Mouse (Mus musculus): ENCODE measurements around the gene Yif1a. TPM values are rescaled to one million over a fixed set of nuclear protein-coding genes. Genes with fewer than 3 reads are reported as not detected.

Yif1a gene
- polyA plus RNA-seq, 1 experiment from 2014 or later: 82.0 TPM

DNA sequence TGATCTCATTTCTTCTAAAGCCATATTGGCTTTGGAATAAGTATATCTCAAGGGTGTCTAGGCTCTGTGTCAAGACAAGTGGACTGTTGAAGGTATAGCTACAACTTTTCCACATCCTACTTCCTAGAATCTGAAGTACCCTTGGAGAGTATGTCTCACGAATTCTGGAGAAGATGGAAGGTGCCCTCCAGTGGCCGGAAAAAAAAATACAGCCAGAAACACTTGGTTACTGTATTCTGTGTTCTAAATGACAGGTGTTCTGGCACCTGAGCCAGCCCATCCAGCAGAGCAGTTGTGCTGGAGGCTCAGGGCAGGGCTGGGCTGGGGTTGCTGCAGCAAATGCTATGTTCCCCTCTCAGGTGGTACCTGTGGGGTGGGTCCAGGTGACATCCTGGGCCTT is 51.3 kb downstream of the Yif1a start:
- H3K4me2 ChIP-seq: no peak overlapping the region
- H3K36me3 ChIP-seq: peaks cover 27% of the 10 kb centered on the region
- no peaks in the 10 kb centered on the region for H3K4me1 ChIP-seq (replicated peaks)
- no peak overlapping the region for H3K9ac ChIP-seq
- no peak overlapping the region for H3K4me3 ChIP-seq
- H3K27ac ChIP-seq: no peak overlapping the region
- no peak for ATAC-seq (replicated peaks; ENCODE audit: insufficient number of reproducible peaks, insufficient read depth, low FRiP score, low read depth)
- no peaks in the 10 kb centered on the region for H3K9me3 ChIP-seq (replicated peaks)
- 8% methylated on average over 2 of the region's 2 CpGs for WGBS
- H3K27me3 ChIP-seq: no peaks in the 10 kb centered on the region

Other genes with a start within 250 kb of the Yif1a start
- 33.4 and 41.7 TPM in 2 replicates for gene Ccs, start 249.2 kb upstream of the Yif1a start, polyA plus RNA-seq (2015; fragmentation: Nextera tagmentation; extraction: Ambion mirVana)
- 0.04 and 0.05 TPM in 2 replicates for gene Ccdc87, start 249.2 kb upstream of the Yif1a start, polyA plus RNA-seq (2015; fragmentation: Nextera tagmentation; extraction: Ambion mirVana)
- gene Ctsf, start 233.4 kb upstream of the Yif1a start, polyA plus RNA-seq (2015; fragmentation: Nextera tagmentation; extraction: Ambion mirVana): 37.4 and 42.6 TPM in 2 replicates
- 2.1 and 9.1 TPM in 2 replicates for gene Actn3, start 210.6 kb upstream of the Yif1a start, polyA plus RNA-seq (2015; fragmentation: Nextera tagmentation; extraction: Ambion mirVana)
- gene Zdhhc24, start 209.9 kb upstream of the Yif1a start, polyA plus RNA-seq (2015; fragmentation: Nextera tagmentation; extraction: Ambion mirVana): 6.6 and 9.9 TPM in 2 replicates
- 2.2 and 2.7 TPM in 2 replicates for gene Bbs1, start 181.9 kb upstream of the Yif1a start, polyA plus RNA-seq (2015; fragmentation: Nextera tagmentation; extraction: Ambion mirVana)
- gene Dpp3, start 160.3 kb upstream of the Yif1a start, polyA plus RNA-seq (2015; fragmentation: Nextera tagmentation; extraction: Ambion mirVana): 63.6 and 84.8 TPM in 2 replicates
- gene Peli3, start 145.4 kb upstream of the Yif1a start, polyA plus RNA-seq (2015; fragmentation: Nextera tagmentation; extraction: Ambion mirVana): 0.38 and 0.52 TPM in 2 replicates
- 82.6 and 97.3 TPM in 2 replicates for gene Mrpl11, start 126.4 kb upstream of the Yif1a start, polyA plus RNA-seq (2015; fragmentation: Nextera tagmentation; extraction: Ambion mirVana)
- gene Npas4, start 98.2 kb upstream of the Yif1a start, polyA plus RNA-seq (2015; fragmentation: Nextera tagmentation; extraction: Ambion mirVana): 0.10 and 0.23 TPM in 2 replicates
- gene Slc29a2, start 64.7 kb upstream of the Yif1a start, polyA plus RNA-seq (2015; fragmentation: Nextera tagmentation; extraction: Ambion mirVana): 8.8 and 11.1 TPM in 2 replicates
- gene B4gat1, start 49.7 kb upstream of the Yif1a start, polyA plus RNA-seq (2015; fragmentation: Nextera tagmentation; extraction: Ambion mirVana): 43.1 and 43.6 TPM in 2 replicates
- 1.4 and 1.5 TPM in 2 replicates for gene AC124502.3, start 49.6 kb upstream of the Yif1a start, polyA plus RNA-seq (2015; fragmentation: Nextera tagmentation; extraction: Ambion mirVana)
- 23.0 and 31.9 TPM in 2 replicates for gene Brms1, start 47.2 kb upstream of the Yif1a start, polyA plus RNA-seq (2015; fragmentation: Nextera tagmentation; extraction: Ambion mirVana)
- gene Rin1, start 38.1 kb upstream of the Yif1a start, polyA plus RNA-seq (2015; fragmentation: Nextera tagmentation; extraction: Ambion mirVana): 1.9 and 3.3 TPM in 2 replicates
- 18.1 and 39.3 TPM in 2 replicates for gene Cd248, start 20.5 kb upstream of the Yif1a start, polyA plus RNA-seq (2015; fragmentation: Nextera tagmentation; extraction: Ambion mirVana)
- gene Tmem151a, start 3.0 kb upstream of the Yif1a start, polyA plus RNA-seq (2015; fragmentation: Nextera tagmentation; extraction: Ambion mirVana): 3.0 and 4.5 TPM in 2 replicates
- 2.9 and 5.7 TPM in 2 replicates for gene Cnih2, start 10.0 kb downstream of the Yif1a start, polyA plus RNA-seq (2015; fragmentation: Nextera tagmentation; extraction: Ambion mirVana)
- gene Rab1b, start 18.5 kb downstream of the Yif1a start, polyA plus RNA-seq (2015; fragmentation: Nextera tagmentation; extraction: Ambion mirVana): 208 and 236 TPM in 2 replicates
- gene Klc2, start 30.0 kb downstream of the Yif1a start, polyA plus RNA-seq (2015; fragmentation: Nextera tagmentation; extraction: Ambion mirVana): 17.1 and 21.8 TPM in 2 replicates
- gene Pacs1, start 184.6 kb downstream of the Yif1a start, polyA plus RNA-seq (2015; fragmentation: Nextera tagmentation; extraction: Ambion mirVana): 15.1 and 21.6 TPM in 2 replicates
- gene Sf3b2, start 206.9 kb downstream of the Yif1a start, polyA plus RNA-seq (2015; fragmentation: Nextera tagmentation; extraction: Ambion mirVana): 195 and 216 TPM in 2 replicates
- gene Gal3st3, start 209.8 kb downstream of the Yif1a start, polyA plus RNA-seq (2015; fragmentation: Nextera tagmentation; extraction: Ambion mirVana): 7.3 and 7.7 TPM in 2 replicates
- gene Catsper1, start 247.2 kb downstream of the Yif1a start, polyA plus RNA-seq (2015; fragmentation: Nextera tagmentation; extraction: Ambion mirVana): not detected in 2 replicates